Mouse (Mus musculus): ENCODE data around the gene Arl16. TPM values are rescaled to one million over a fixed set of nuclear protein-coding genes. Genes with fewer than 3 reads are reported as not detected.

The Arl16 gene
- total RNA-seq, 2 experiments from 2014 or later = 3.3 to 4.2 TPM

DNA sequence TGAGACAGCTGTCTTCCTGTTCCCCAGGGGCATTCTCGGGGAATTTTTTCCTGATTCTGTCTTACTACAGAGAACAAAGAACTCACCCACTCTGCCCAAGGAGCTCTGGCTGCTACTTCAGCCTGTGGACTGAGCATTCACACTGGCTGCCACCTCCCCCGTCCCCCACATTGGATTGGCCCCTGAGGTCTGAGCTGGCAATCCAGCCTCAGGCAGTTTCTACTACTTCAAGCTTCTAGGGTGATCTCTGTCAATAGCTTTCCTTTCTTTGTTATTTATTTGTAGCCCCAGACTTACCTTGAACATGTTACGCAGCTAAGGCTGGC is 25.4 kb upstream of the Arl16 start:
- no peak for ATAC-seq (replicated peaks; ENCODE audit: low FRiP score, poor library complexity, severe bottlenecking)

GRCm38 (mm10) chr11:120492024-120492877 is 24.8 kb upstream of the Arl16 start:
- peak; percentile 57 for ATAC-seq (replicated peaks; ENCODE audit: low FRiP score, poor library complexity, severe bottlenecking)

DNA sequence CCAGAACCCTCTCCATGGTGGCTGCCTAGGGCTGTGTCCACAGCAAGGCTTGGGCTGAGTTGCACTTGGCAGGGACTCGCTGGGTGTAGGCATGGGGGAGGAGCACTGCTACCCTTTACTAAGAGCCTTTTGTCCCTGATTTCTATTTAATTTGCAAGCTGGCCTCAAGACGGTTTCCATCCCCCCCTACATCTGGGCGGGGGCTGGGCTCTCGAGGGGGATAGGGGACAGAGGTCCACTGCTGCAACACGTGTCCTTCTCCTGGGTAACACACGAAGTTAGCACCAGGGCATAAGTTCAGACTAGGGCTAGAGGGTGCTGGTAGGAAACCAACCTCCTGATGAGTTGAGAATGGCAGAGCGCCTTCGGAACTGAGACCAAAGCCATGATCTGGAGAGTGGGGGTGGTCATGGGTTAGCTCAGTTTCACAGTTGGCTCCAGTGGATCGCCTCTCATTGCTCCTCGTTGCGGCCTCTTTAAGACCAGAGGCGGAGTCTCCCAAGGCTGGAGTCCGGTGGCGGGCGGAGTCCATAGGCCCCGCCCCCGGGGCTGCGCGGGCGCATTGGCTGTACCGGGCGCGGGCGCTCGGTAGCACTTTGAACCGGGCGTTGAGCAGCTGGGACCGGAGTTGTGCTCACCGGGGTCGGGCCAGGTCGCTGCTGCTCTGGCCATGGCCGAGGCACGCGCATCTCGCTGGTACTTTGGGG is 24.1 kb upstream of the Arl16 start, which contains the start of gene Slc25a10:
Slc25a10 (plus strand) TSS at position 524 of the 707 bp plus-strand sequence.
- peak; percentile 83 for ATAC-seq (replicated peaks; ENCODE audit: low FRiP score, poor library complexity, severe bottlenecking)

GRCm38 (mm10) chr11:120490291-120491046 is 23.1 kb upstream of the Arl16 start:
- no peak for ATAC-seq (replicated peaks; ENCODE audit: low FRiP score, poor library complexity, severe bottlenecking)

- ATAC-seq (replicated peaks; ENCODE audit: low FRiP score, poor library complexity, severe bottlenecking) = peak; percentile 50
These were observed 21.8 kb upstream of the Arl16 start for GRCm38 (mm10) chr11:120489054-120489761.

GRCm38 (mm10) chr11:120488516-120488915 is 21.1 kb upstream of the Arl16 start:
- no peak for ATAC-seq (replicated peaks; ENCODE audit: low FRiP score, poor library complexity, severe bottlenecking)

- no peak for ATAC-seq (replicated peaks; ENCODE audit: low FRiP score, poor library complexity, severe bottlenecking)
These were observed 17.8 kb upstream of the Arl16 start for GRCm38 (mm10) chr11:120485251-120485650.

GRCm38 (mm10) chr11:120484265-120484981 is 17.0 kb upstream of the Arl16 start, which contains the start of gene Mrpl12:
Mrpl12 (plus strand) TSS chr11:120484613.
- ATAC-seq (replicated peaks; ENCODE audit: low FRiP score, poor library complexity, severe bottlenecking) = peak; percentile 83

DNA sequence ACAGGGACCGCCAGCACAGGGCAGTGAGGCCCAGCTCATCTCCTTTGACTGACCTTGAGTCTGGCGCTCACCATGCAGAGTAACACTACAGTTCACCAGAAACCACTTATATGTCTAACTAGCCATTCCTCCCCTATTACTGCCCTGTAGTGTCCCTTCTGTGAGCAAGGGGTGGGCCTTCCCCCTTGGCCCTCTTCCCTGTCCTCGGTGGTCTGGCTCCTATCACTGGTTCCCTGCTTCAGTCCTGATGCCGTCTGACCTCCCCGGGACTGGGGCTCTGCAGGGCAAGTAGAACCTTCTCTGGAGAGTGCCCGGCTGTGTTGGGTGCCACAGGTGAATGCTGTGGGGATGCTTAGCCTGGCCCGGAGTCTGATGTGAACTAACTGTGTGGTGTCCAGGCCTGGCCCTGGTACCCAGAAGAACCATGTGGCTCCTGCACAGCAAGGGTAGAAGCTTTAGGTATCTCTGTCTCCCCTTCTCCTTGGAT is 16.1 kb upstream of the Arl16 start:
- ATAC-seq (replicated peaks; ENCODE audit: low FRiP score, poor library complexity, severe bottlenecking) = no peak

DNA sequence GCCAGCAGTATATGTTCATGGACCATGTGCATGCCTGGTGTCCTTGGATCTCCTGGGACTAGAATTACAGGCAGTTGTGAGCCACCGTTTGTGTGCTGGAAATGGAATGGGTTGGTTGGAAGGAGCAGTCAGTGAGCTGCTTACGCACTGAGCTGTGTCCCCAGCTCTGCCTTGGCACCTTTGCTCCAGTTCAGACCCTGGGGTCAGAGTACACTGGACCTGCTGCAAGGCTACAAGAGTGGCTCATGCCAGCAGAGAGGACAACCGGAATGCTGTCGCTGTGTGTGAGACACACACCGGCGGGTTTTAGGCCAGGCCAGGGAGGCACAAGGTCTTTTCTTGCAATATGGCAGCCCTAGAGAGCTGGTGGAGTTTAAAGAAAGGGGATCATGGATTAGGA is 4.6 kb upstream of the Arl16 start:
- ATAC-seq (replicated peaks; ENCODE audit: low FRiP score, poor library complexity, severe bottlenecking) = no peak

- ATAC-seq (replicated peaks; ENCODE audit: low FRiP score, poor library complexity, severe bottlenecking) = no peak
These were observed 307 bp upstream of the Arl16 start for GRCm38 (mm10) chr11:120467736-120468092.

- ATAC-seq (replicated peaks; ENCODE audit: low FRiP score, poor library complexity, severe bottlenecking) = no peak
These were observed 1.9 kb downstream of the Arl16 start for GRCm38 (mm10) chr11:120465521-120465920.

- no peak for ATAC-seq (replicated peaks; ENCODE audit: low FRiP score, poor library complexity, severe bottlenecking)
These were observed 3.0 kb downstream of the Arl16 start for GRCm38 (mm10) chr11:120464365-120464764.

DNA sequence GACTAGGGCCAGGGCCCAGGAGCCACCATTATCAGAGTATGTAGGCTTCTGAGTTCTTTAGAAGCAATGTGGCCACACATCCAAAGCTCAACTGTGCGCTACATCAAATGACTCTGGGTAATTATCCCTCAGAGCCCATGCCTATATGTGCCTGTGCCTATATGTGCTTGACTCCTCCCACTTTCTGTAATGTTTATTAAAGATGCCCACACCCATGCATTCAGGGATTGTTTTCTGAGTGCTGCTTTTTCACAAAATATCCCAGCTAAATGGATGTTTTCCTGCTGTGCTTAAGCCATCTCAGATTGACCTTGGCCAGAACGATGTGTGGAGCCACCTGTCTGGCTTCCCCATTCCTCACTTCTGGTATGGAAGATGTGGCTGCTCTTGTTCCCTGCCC is 3.9 kb downstream of the Arl16 start:
- ATAC-seq (replicated peaks; ENCODE audit: low FRiP score, poor library complexity, severe bottlenecking) = no peak

DNA sequence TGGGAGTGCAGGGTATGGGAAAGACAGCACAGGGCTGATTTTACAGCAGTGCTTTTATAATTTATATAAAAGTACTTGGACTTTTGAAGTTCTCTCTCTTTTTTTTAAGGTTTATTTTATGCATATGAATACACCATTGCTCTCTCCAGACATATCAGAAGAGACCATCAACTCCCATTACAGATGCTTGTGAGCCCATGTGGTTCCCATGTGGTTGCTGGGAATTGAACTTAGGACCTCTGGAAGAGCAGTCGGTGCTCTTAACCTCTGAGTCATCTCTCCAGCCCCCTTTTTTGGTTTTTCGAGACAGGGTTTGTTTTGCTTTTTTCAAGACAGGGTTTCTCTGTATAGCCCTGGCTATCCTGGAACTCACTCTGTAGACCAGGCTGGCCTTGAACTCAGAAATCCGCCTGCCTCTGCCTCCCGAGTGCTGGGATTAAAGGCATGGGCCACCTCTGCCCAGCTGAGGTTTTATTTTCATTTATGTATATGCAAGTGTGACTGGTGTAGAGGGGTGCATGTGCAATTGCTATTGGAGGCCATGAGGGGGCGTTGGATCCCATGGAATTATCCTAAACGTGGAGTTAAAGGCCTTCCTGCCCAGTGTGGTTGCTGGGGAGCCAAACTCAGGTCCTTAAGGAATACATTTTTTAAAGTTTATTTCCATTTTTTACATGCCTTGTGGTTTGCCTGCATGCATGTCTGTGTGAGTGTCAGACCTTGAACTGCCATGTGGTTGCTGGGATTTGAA is 8.4 kb downstream of the Arl16 start:
- no peak for ATAC-seq (replicated peaks; ENCODE audit: low FRiP score, poor library complexity, severe bottlenecking)

- peak; percentile 72 for ATAC-seq (replicated peaks; ENCODE audit: low FRiP score, poor library complexity, severe bottlenecking)
These were observed 9.3 kb downstream of the Arl16 start, which contains the start of the genes Oxld1 and Ccdc137 for GRCm38 (mm10) chr11:120457772-120458751. Oxld1 (minus strand) TSS chr11:120458068. Ccdc137 (plus strand) TSS chr11:120458115.

DNA sequence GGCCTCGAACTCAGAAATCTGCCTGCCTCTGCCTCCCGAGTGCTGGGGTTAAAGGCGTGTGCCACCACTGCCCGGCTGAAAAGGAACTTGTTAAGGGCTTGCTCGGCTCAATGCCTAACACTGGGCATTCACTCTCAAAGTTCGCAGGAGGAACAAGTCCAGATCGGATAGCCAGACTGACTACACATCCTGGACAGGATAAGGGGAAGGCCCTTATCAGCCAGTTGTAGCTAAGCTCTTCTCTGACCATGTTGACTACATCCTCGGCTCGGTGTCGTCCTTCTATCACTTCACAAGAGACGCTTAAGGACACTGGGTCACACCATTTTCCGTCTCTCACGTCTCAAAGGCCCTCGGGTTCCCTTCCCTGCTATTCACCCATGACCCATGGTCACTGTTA is 10.0 kb downstream of the Arl16 start:
- ATAC-seq (replicated peaks; ENCODE audit: low FRiP score, poor library complexity, severe bottlenecking) = peak; percentile 21
